Mouse (Mus musculus) CD4-positive helper T cell, adult 2 months (primary cell): ENCODE results near the gene Tcf12.

Experiments used
- DNase-seq: peaks from one replicate; pipeline ENCODE4 v3.0.0-alpha.2; 2012; ENCODE audit warnings: low read depth, missing footprints, low spot score

The Tcf12 gene

DNA sequence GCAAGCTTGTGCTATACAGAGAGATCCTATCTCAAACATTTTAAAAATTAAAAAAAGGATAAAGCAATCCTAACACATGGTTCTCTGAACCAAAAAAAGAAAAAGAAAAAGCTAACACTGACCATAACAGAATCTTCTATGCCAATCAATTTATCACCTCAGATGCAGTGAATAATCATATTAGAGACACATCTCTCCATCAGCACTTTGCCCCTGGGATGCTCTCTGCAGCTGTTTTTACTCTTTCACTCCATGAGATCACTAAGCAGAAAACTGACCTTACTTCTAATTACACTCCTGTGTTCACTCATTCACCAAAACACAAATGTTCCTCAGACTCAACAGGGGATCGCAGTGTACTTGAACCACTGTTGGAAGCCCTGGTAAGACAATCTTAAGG is 128.8 kb downstream of the Tcf12 start:
- no peak for DNase-seq

DNA sequence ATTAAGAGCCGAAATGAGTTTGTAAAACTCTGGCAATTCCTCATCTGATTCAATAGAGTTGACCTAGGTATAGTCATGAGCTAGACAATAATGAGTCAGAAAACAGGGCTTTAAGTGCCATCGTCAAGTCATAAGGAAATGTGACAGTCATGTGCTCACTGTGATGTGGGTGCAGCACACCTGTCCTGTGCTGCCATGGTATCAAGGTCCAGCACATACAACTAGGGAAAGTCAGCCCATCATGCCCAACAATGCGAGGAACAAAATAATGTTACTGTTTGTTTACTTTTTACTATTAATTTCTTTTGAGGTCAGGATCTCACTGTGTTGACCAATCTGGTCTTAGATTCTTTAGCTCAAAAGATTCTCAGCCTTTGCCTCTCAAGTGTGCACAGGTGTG is 130.6 kb downstream of the Tcf12 start:
- DNase-seq = no peak

DNA sequence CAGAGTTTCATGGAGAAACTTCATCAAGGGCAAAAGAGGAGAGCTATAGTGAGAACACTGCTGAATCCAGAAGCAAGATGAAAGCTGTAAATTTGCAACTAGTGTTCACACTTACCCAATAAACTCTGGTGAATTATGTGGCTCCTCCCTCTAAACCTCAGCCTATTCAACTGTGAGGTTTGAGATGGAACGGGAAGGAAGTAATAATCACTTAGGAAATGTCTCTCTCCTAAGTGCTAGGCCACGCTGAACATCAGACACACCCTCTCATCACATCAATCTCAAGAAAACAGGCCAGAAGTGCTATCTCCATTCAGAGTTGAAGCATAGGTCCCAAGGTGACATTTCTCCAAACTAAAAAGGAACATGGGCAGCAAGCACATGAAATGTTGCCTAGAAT is 131.1 kb downstream of the Tcf12 start:
- DNase-seq = no peak

DNA sequence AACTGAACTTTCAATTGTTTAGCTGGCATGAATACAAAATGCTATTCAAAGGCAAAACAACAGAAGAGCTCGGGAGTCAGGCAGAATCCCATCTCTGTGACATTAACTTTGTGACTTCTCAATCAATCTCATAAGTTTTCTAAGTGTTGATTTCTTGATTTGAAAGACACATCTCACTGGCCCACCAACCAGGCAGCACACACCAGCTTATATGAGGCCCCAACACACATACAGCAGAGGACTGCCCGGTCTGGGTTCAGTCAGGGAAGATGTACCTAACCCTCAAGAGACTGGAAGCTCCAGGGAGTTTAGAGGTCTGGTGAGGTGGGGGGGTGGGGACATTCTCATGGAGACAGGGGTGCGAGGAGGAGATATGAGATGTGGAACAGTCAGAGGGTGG is 132.8 kb downstream of the Tcf12 start:
- DNase-seq = no peak

DNA sequence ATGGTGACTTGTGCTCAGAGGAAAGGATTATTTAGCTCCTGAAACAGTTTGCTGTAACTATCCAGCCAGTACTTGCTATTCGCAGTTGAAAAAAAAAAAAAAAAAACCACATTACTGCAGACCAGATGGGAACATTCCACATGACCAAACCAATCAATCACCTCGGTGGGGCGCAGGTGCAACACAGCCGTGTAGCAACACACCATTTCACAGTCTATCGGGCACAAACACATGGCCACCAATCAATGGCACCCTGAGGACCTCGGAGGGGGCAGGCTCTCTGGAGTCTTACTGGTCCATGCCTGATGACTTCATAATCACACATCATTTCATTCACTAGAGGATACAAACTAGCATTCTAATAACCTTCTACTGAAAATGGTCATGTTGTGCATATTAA is 135.6 kb downstream of the Tcf12 start:
- DNase-seq = no peak

DNA sequence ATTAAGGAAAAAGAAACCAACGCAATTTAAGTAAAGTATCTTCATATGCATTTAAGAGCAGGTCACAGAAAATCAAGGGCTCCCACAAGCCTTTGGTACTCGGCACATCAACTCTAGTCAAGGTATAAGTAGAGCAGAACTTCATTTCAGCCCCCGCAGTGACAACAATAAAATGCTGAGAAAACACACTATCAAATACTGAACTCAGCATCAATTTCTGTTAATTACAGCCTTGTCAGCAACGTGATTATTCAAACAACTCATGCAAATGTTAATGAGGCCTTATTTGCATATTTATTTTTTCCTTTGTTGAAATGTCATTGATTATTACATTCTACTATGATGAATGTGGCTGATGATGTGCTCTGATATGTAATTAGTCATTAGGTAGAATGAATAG is 136.5 kb downstream of the Tcf12 start:
- no peak for DNase-seq

DNA sequence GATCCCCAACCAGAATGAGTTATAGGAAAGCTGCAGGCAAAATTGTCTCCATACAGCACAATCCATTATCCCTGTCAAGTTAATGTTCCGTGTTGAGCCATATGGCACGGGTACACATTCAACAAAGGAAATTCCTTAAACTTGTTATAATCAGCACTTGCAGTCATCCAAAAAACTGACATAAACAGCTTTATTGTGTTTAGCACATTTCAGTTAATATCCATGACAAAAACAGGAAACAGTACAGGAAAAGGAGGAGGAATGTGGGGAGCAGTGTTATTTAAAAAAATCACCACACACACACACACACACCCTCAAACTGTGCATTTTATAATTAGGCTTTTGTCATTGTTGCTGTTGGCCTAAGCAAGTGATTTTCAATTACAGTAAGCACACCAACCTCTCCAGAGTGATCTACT is 137.1 kb downstream of the Tcf12 start:
- no peak for DNase-seq

DNA sequence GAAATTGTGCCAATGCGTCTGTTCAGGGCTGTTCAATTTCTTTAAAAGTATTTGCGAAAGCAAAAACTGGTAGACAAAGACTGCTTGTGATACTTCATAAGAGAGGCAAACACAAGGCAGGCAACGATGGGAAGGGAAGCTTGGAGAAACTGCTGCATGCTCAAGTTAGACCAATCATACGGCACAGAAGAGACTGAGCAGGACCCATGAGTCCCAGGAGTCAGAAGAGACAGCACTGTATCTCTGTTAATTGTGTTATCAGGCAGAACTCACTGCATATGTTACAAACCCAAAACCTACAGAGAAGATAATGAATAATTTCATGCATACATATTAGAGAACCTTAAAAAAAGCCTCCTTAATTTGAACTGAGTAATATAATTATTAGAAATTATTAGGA is 147.6 kb downstream of the Tcf12 start:
- DNase-seq = no peak

DNA sequence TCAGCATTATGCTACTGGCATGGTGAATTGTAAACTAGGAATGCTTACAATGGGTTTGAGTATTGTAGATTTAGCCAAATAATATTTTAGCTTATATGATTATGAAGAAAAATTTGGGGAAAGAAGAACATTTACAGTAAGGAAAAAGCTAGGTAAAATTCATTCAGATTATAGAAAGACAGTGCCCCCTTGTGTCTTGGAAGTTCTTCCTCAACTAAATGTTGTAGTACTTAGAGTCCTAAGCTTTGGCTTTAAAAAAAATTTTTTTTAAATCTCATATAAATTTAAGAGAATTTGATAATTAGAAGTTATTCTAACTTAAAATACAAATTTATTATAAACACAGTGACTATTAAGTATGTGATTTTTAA is 151.7 kb downstream of the Tcf12 start:
- no peak for DNase-seq

DNA sequence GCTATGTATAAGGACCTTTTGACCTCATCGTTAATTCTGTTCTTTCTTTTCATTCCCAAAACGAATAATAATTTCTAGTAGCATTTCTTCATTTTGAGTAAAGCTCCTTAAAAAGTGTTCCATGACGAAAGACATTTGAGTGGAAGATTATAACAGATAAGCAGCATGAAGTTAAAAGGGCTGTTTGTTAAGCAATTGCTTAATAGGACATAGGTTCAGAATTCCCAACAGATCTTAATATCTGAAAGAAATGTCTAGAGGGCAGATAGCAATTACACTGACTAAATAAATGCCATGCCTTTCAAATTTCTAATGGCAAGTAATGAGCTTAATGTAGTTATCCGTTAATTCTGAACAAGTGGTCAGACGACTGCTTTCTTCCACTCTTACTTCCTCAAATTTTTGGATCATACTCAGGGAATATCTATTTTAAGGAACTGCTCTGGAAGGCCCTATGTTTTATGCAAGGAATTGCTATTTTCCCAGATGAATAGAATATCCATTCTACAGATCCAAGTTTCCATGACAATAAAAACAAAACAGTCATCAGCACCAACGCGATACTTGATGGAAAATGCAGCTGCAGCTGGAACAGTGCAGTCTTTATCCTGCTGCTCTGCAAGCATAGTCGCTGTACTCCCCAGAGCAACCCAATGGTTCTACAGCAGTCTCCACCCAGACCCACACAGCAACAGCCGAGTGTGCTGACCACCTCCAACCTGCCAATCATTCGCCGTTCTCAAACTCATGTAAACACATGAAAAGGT is 152.2 kb downstream of the Tcf12 start:
- DNase-seq = no peak

DNA sequence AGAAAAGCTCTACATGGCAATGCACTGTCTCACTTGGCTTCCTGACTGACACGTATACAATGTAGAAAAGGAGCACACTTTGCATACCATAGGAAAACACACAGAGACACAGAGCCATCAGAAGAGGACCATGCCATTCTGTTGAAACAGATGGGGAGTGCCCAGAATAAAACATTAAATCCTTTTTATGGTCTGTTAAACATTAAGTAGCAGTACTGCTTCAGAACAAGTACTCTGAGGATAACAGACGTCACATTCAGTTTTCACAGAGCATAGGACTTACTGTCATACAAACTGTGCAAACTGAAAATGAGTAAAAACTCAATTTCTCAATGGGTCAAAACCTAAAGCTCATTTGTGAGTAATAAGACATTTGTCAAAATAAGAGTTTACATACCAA is 158.5 kb downstream of the Tcf12 start:
- DNase-seq = no peak

DNA sequence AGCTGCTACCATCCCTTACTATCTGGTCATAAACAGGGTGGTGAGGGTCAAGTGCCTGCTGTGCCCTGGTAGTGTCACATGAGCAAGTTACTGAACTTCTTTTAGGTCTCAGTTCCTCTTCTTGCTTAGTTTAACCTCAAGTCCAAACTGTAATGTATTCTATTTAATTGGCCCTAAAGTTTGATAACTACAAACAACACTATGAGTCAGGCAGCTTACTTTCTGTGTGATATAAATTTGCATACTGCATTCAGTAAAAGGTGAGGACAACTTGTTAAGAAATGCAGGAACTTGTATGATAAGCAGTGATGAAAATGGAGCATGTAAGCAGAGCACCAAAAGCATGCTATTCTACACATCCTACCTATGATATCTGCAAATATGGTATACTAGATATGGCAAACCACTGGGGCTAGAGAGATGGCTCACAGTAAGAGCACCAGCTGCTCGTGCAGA is 159.0 kb downstream of the Tcf12 start:
- no peak for DNase-seq

DNA sequence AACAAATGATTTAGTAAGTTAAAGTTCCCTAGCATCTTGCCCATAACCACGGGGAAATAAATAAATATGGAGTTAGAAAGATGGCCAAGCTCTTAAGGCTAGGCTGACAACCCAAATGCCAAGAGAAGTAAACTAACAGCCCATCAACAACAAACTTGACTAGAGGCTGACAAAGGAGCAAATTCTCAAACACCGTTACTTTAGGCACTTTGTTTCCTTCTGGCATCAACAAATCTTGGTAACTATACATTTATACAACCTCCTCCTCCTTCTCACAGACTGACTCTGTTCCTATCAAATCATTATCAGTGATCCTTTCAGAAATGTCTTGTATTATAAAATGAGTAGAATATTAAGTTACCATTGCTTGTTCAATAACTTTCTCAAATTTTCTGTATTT is 159.7 kb downstream of the Tcf12 start:
- no peak for DNase-seq

DNA sequence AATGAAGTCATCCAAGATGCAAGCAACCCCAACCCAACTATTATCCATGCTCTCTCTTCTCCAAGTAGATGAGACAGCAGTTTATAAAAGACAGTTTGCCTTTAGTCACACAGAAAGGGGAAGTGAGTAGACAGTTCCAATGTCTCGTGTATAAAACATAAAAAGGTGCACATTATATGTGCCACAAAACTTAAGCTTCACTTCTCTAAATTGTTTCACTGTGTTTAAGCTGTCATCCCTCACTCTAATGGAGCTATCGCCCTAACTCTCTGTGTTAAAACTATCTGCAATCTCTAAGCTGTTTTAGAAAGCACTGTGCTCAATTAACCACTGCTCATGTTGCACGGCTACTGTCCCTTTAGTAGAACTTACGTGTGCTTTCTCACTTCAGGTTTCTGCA is 160.3 kb downstream of the Tcf12 start:
- DNase-seq = no peak

DNA sequence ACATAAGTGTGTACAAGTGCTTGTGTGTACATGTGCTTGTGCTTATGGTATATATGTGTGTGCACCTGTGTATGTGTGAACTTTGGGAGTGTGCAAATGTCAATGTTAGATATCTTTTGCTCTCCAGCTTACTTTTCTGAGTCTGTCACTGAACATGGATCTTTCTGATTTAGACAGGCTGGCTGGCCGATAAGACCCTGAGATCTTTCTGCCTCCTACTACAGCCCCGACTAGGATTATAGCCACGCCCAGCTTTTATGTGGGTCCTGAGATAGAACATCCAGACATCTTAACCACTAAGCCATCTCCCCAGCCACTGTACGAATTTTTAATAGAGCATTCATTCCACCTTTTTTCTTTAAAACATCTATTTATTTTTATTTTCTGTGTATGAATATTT is 166.9 kb downstream of the Tcf12 start:
- DNase-seq = no peak

DNA sequence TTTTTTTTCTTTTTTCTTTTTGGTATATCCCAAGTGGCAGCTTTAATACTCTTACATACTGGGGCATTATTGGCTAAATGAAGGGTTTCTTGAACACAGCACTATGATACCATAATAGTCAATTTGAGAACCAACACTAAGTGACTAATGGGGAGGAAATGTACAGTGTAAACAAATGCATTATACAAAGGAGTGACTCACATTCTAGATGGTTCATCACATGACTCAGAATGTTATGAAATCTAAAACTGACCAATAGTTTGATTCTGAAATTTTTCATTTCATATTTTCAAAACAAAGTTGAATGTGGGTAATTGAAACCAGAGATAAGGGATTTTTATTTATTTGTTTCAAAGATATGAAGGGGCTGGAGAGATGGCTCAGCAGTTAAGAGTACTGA is 169.2 kb downstream of the Tcf12 start:
- no peak for DNase-seq

DNA sequence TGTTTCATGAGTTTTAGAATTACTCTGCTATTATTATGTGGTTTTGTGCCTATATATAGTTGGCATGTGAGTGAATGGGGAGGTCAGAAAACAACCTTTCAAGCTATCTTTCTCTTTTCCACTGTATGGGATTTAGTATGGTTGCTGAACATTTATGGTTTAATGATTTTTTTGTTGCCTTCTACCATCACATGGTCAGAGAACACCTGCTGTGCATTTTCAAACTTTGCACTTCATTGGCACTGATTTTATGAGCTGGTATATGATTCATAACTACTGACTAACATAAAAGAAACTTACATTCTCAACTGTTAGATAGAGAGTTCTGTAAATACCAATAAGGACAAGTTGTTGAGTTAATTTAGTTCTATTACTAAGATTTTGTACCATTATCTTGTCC is 171.7 kb downstream of the Tcf12 start:
- DNase-seq = no peak

DNA sequence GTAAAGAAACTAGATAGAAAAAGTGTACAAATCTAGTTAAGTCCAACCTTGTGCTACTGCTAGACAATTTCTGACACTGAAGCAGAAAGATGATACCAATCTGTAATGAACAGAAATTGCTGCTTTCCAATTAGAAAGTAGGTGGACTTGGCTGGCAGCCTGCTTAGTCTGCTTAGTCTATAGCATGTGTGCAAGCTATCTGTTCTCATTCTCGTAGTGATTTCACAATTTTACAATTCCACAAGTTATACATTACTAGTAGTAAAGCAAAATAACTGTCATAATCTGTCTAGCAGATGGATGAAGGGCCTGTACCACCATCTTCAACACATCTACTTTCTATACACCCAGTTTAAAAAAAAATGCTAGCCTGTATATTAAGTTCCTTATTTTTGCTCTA is 175.5 kb downstream of the Tcf12 start:
- DNase-seq = no peak

DNA sequence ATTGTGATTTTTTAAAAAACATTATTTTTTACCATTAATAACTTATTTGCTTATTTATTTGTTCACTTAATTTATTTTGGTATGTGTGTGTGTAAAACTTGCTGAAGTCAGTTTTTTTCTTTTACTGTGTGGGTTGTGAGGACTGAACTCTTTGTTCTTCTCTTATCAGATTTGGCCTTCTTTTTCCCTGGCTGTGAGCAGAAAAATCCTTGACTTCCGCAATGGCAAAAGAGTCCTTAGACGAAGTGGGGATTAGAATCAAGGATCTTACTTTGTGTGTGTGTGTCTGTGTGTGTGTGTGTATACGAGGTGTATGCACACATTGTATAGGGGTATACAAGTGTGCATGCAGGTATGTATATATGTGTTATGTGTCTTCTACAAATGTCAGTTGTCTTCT is 176.8 kb downstream of the Tcf12 start:
- no peak for DNase-seq

DNA sequence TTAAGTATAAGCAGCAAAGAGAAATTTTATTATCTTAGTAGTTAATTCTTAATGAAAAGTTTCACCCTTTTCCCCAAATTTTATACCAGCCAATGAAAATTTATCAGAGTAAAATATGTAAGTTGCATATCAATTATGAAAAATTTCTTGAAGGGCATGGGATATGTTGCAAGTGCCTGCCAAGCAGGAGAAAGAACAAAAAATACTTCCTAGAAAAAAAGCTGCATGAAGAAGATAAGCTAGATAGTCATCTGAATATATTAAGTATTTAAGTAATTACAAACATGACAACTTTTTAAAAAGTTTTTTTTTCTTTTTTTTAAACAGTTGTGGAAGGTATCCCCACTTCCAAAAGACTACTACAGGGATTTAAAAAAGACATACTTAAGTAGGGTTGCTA is 179.7 kb downstream of the Tcf12 start:
- DNase-seq = no peak

DNA sequence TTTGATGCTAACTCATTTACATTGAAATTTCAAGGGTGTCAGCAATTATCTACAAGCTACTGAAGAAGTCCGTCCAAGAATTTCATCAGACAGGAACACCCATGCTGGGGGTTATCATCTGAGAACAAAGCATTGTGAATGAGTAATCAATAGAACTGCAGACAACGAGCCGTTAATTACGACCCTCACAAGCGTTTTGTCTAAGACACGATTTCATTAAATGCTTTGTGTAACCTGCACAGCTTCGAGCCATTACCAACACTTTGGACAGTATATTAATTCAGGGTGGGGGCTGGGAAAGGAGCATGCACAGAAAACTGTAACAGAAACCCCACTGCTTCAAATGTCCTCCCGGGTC is 180.3 kb downstream of the Tcf12 start:
- DNase-seq = no peak

DNA sequence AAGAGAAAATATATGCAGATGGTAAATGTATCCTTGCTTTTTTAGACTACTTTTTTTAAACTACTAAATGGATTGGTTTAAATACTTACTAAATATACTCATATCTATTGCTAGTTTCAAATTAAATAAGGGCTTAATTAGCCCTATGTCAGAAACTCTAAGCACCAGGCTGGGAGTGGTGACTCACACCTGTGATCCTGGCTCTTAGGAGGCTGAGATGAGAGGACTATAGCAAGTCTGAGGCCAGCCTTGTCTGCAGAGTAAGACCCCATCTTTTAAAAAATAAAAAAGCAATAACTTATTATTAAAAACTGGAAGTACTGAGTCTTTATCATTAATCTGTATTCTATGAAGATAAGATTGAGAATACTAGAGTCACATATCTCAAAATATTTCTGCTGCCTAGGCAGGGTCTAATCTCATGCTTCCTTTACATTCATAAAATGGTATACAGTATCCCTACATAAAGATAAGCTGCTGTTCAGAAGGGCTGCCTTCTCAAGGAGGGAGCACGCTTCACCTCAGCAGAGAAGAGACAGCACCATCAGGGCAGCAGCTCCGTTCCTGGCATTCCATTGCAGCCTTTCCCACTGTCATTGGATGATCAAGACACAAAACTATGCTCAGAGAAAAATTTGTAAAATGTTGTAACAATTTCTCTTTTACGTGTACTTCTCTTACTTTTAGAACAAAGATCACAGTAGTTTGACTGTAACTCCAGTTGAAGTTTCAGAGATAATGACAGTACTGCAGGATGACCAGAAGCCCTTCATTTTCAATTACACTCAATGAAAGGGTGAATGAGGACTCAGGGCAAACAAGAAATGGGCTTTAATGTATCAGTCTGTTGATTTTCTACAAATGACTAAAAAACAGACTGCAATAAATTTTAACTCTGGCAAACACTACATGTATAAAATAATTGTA is 181.0 kb downstream of the Tcf12 start:
- no peak for DNase-seq

DNA sequence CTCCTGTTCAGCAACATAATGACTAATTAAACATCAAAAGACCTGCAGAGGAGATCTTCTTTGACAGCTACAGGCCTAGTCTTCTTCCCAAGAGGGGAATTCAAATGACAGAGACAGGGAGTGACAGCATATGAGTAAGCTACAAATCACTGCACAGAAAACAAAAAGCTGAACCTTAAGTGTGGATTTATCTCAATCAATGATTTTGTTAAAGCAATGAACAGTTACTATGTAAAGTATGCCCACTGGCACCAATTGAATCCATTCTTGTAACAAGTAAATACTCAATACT is 195.1 kb downstream of the Tcf12 start:
- DNase-seq = no peak
